Mouse (Mus musculus): ENCODE results near the gene Kansl3. TPM values are rescaled to one million over a fixed set of nuclear protein-coding genes. Genes with fewer than 3 reads are reported as not detected.

Gene Kansl3
- polyA plus RNA-seq, 1 experiment from 2014 or later = 10.1 TPM

- H3K4me3 ChIP-seq (ENCODE audit: low read depth, low read length) = no peak overlapping the region
- peaks cover 10% of the 10 kb centered on the region for H3K36me3 ChIP-seq (replicated peaks; ENCODE audit: insufficient read depth, low read length)
- H3K9me3 ChIP-seq (ENCODE audit: low read length) = no peaks in the 10 kb centered on the region
- DNase-seq = peak; percentile 47
- H3K4me1 ChIP-seq (ENCODE audit: insufficient read depth) = no peaks in the 10 kb centered on the region
- WGBS (ENCODE audit: insufficient replicate concordance) = 32% methylated on average over 8 of the region's 8 CpGs
- TF ChIP-seq CTCF (IDR thresholded peaks at IDR 0.05; ENCODE audit: low read depth) = peak; percentile 77
- TF ChIP-seq EP300 (IDR thresholded peaks at IDR 0.05; ENCODE audit: low read depth) = no peak
- no peak overlapping the region for H3K9ac ChIP-seq (replicated peaks)
- peak; percentile 44; the same call in 1 of the 2 replicates for ATAC-seq
- H3K27ac ChIP-seq (ENCODE audit: low read depth) = no peak overlapping the region
- H3K4me2 ChIP-seq (ENCODE audit: low read depth, low read length) = no peak overlapping the region
- H3K27me3 ChIP-seq (ENCODE audit: insufficient read depth, low read length) = no peaks in the 10 kb centered on the region
Measured at GRCm38 (mm10) chr1:36323746-36324448, 45.1 kb downstream of the Kansl3 start.

DNA sequence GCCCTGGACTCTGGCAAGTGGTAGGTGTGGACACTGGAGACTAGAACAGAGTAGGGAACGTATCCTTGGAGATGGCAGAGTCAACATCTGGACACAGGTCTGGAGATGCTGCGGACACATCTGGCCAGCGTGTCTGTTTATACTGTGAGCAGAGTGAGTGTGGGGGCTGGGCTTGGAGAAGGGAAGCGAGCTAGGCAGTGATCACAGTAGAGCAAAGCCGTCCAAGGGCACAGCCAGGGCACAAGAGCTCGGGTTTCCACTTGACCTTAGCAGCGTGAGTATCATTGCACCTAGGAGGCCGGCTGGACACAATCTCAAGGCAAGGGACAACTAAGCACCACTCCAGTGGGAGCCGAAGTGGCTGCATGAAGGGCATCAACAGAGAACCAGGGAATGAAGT is 45.9 kb downstream of the Kansl3 start:
- no peaks in the 10 kb centered on the region for H3K4me1 ChIP-seq (ENCODE audit: insufficient read depth)
- no peak overlapping the region for H3K27ac ChIP-seq (ENCODE audit: low read depth)
- H3K9me3 ChIP-seq (ENCODE audit: low read length) = no peaks in the 10 kb centered on the region
- peaks cover 17% of the 10 kb centered on the region for H3K36me3 ChIP-seq (replicated peaks; ENCODE audit: insufficient read depth, low read length)
- H3K27me3 ChIP-seq (ENCODE audit: insufficient read depth, low read length) = no peaks in the 10 kb centered on the region
- ATAC-seq (no peak), DNase-seq (no peak)
- no peak overlapping the region for H3K9ac ChIP-seq (replicated peaks)
- TF ChIP-seq CTCF (IDR thresholded peaks at IDR 0.05; ENCODE audit: low read depth) (no peak), EP300 (IDR thresholded peaks at IDR 0.05; ENCODE audit: low read depth) (no peak)
- no peak overlapping the region for H3K4me2 ChIP-seq (ENCODE audit: low read depth, low read length)
- 64% methylated on average over 9 of the region's 9 CpGs for WGBS (ENCODE audit: insufficient replicate concordance)
- no peak overlapping the region for H3K4me3 ChIP-seq (ENCODE audit: low read depth, low read length)

GRCm38 (mm10) chr1:36321829-36322573 is 47.0 kb downstream of the Kansl3 start:
- Histone ChIP-seq H3K4me3 (ENCODE audit: low read depth, low read length) (no peak overlapping the region), H3K27me3 (ENCODE audit: insufficient read depth, low read length) (no peaks in the 10 kb centered on the region), H3K9ac (replicated peaks) (no peak overlapping the region), H3K4me2 (ENCODE audit: low read depth, low read length) (no peak overlapping the region), H3K27ac (ENCODE audit: low read depth) (no peak overlapping the region), H3K4me1 (ENCODE audit: insufficient read depth) (no peaks in the 10 kb centered on the region), H3K9me3 (ENCODE audit: low read length) (no peaks in the 10 kb centered on the region), H3K36me3 (replicated peaks; ENCODE audit: insufficient read depth, low read length) (peaks cover 17% of the 10 kb centered on the region)
- no peak for ATAC-seq
- WGBS (ENCODE audit: insufficient replicate concordance) = 66% methylated on average over 11 of the region's 11 CpGs
- DNase-seq = no peak
- TF ChIP-seq CTCF (IDR thresholded peaks at IDR 0.05; ENCODE audit: low read depth) (peak; percentile 48), EP300 (IDR thresholded peaks at IDR 0.05; ENCODE audit: low read depth) (no peak)

DNA sequence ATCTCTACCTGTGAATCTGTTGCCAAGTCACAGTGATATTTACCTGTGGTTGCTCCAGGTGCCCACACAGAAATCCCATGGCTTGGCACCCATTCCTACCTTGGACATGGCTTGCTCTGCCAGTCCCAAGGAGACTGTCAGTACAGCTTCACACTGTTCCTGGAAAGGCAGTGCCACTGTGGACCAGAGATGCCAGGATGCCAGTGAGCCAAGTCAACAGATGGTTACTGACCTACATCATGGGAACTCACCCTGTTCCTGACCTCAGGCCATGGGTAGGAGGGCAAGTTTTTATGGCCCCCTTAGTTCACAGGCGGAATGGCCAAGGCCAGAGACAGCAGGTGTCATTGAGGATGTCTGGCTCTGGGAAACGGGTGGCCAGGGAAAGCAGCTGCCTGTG is 47.8 kb downstream of the Kansl3 start:
- H3K9ac ChIP-seq (replicated peaks) = no peak overlapping the region
- DNase-seq (no peak), ATAC-seq (no peak)
- H3K4me3 ChIP-seq (ENCODE audit: low read depth, low read length) = no peak overlapping the region
- H3K4me2 ChIP-seq (ENCODE audit: low read depth, low read length) = no peak overlapping the region
- no peaks in the 10 kb centered on the region for H3K9me3 ChIP-seq (ENCODE audit: low read length)
- TF ChIP-seq CTCF (IDR thresholded peaks at IDR 0.05; ENCODE audit: low read depth) (no peak), EP300 (IDR thresholded peaks at IDR 0.05; ENCODE audit: low read depth) (no peak)
- no peak overlapping the region for H3K27ac ChIP-seq (ENCODE audit: low read depth)
- 83% methylated on average over 2 of the region's 2 CpGs for WGBS (ENCODE audit: insufficient replicate concordance)
- no peaks in the 10 kb centered on the region for H3K4me1 ChIP-seq (ENCODE audit: insufficient read depth)
- peaks cover 23% of the 10 kb centered on the region for H3K36me3 ChIP-seq (replicated peaks; ENCODE audit: insufficient read depth, low read length)
- no peaks in the 10 kb centered on the region for H3K27me3 ChIP-seq (ENCODE audit: insufficient read depth, low read length)

GRCm38 (mm10) chr1:36315776-36316100 is 53.2 kb downstream of the Kansl3 start:
- WGBS (ENCODE audit: insufficient replicate concordance) = 77% methylated on average over 2 of the region's 2 CpGs
- H3K27me3 ChIP-seq (ENCODE audit: insufficient read depth, low read length) = no peaks in the 10 kb centered on the region
- H3K9ac ChIP-seq (replicated peaks) = no peak overlapping the region
- peaks cover 25% of the 10 kb centered on the region for H3K36me3 ChIP-seq (replicated peaks; ENCODE audit: insufficient read depth, low read length)
- H3K4me3 ChIP-seq (ENCODE audit: low read depth, low read length) = no peak overlapping the region
- no peak for TF ChIP-seq CTCF (IDR thresholded peaks at IDR 0.05; ENCODE audit: low read depth)
- no peak for TF ChIP-seq EP300 (IDR thresholded peaks at IDR 0.05; ENCODE audit: low read depth)
- no peaks in the 10 kb centered on the region for H3K4me1 ChIP-seq (ENCODE audit: insufficient read depth)
- H3K4me2 ChIP-seq (ENCODE audit: low read depth, low read length) = no peak overlapping the region
- ATAC-seq = no peak
- H3K9me3 ChIP-seq (ENCODE audit: low read length) = no peaks in the 10 kb centered on the region
- DNase-seq = no peak
- no peak overlapping the region for H3K27ac ChIP-seq (ENCODE audit: low read depth)

- H3K27me3 ChIP-seq (ENCODE audit: insufficient read depth, low read length) = no peaks in the 10 kb centered on the region
- H3K36me3 ChIP-seq (replicated peaks; ENCODE audit: insufficient read depth, low read length) = peaks cover 25% of the 10 kb centered on the region
- peak; percentile 16; the same call in 1 of the 2 replicates for ATAC-seq
- no peaks in the 10 kb centered on the region for H3K9me3 ChIP-seq (ENCODE audit: low read length)
- 0 out of 2 replicates have a peak, but pooled peaks cover 2% of the 10 kb centered on the region for H3K4me1 ChIP-seq (ENCODE audit: insufficient read depth)
- H3K4me3 ChIP-seq (ENCODE audit: low read depth, low read length) = no peak overlapping the region
- H3K4me2 ChIP-seq (ENCODE audit: low read depth, low read length) = no peak overlapping the region
- no peak overlapping the region for H3K27ac ChIP-seq (ENCODE audit: low read depth)
- TF ChIP-seq CTCF (IDR thresholded peaks at IDR 0.05; ENCODE audit: low read depth) (no peak), EP300 (IDR thresholded peaks at IDR 0.05; ENCODE audit: low read depth) (no peak)
- peak; percentile 39 for DNase-seq
- no peak overlapping the region for H3K9ac ChIP-seq (replicated peaks)
- WGBS (ENCODE audit: insufficient replicate concordance) = 74% methylated on average over 11 of the region's 11 CpGs
Measured at GRCm38 (mm10) chr1:36314959-36315775, 53.8 kb downstream of the Kansl3 start.
